Mouse (Mus musculus): Measurements from ENCODE around the gene Hist2h2be. TPM values are rescaled to one million over a fixed set of nuclear protein-coding genes. Genes with fewer than 3 reads are reported as not detected.
"Not testable (repeated sequence)": the region's sequence is repeated elsewhere in the genome, so short reads cannot be mapped to it uniquely, and the experiment has no call there.

Hist2h2be gene
- polyA plus RNA-seq, 1 experiment from 2014 or later, result 11.5 TPM

- peak; percentile 98 for DNase-seq (ENCODE audit: low spot score)
- H3K4me3 ChIP-seq (ENCODE audit: low read depth, low read length), result peak within 1 kb of the TSS; percentile 55
- peak within 1 kb of the TSS; percentile 80 for H3K9ac ChIP-seq (replicated peaks; ENCODE audit: low read length)
- no peaks in the 10 kb centered on the region for H3K27me3 ChIP-seq (ENCODE audit: control insufficient read depth, insufficient read depth, low read length)
- no peaks in the 10 kb centered on the region for H3K9me3 ChIP-seq (replicated peaks; ENCODE audit: control insufficient read depth, low read length)
- H3K4me2 ChIP-seq (ENCODE audit: low read depth, low read length), result peak within 1 kb of the TSS; percentile 89
- peak; percentile 84 for ATAC-seq (replicated peaks; ENCODE audit: insufficient number of reproducible peaks, low FRiP score, low TSS enrichment, low read depth)
- H3K27ac ChIP-seq (replicated peaks; ENCODE audit: low read depth, low read length), result peak within 1 kb of the TSS; percentile 98
- 1% methylated on average over 40 of the region's 40 CpGs for WGBS
- H3K36me3 ChIP-seq (replicated peaks; ENCODE audit: control insufficient read depth, insufficient read depth, low read depth, low read length), result no peaks in the 10 kb centered on the region
- no peaks in the 10 kb centered on the region; the same call in 1 of the 2 replicates for H3K4me1 ChIP-seq (ENCODE audit: control insufficient read depth, insufficient read depth, low read length)
Measured at GRCm38 (mm10) chr3:96262979-96263550, 42.1 kb downstream of the Hist2h2be start, which contains the start of gene Hist2h4. Gene Hist2h4, minus strand, starts transcription at chr3:96263311.

GRCm38 (mm10) chr3:96263558-96264403, 42.9 kb downstream of the Hist2h2be start:
- Histone ChIP-seq H3K27me3 (ENCODE audit: control insufficient read depth, insufficient read depth, low read length) (no peaks in the 10 kb centered on the region), H3K4me3 (ENCODE audit: low read depth, low read length) (peak overlapping the region; percentile 55), H3K36me3 (replicated peaks; ENCODE audit: control insufficient read depth, insufficient read depth, low read depth, low read length) (no peaks in the 10 kb centered on the region), H3K9me3 (replicated peaks; ENCODE audit: control insufficient read depth, low read length) (no peaks in the 10 kb centered on the region), H3K4me2 (ENCODE audit: low read depth, low read length) (peak overlapping the region; percentile 58), H3K27ac (replicated peaks; ENCODE audit: low read depth, low read length) (peak overlapping the region; percentile 98), H3K4me1 (ENCODE audit: control insufficient read depth, insufficient read depth, low read length) (no peaks in the 10 kb centered on the region; the same call in 1 of the 2 replicates), H3K9ac (replicated peaks; ENCODE audit: low read length) (peak overlapping the region; percentile 75)
- DNase-seq (ENCODE audit: low spot score) (peak; percentile 65), ATAC-seq (replicated peaks; ENCODE audit: insufficient number of reproducible peaks, low FRiP score, low TSS enrichment, low read depth) (no peak)
- 8% methylated on average over 27 of the region's 27 CpGs for WGBS

GRCm38 (mm10) chr3:96264404-96264949, 43.6 kb downstream of the Hist2h2be start:
- Histone ChIP-seq H3K4me3 (ENCODE audit: low read depth, low read length) (no peak overlapping the region), H3K36me3 (replicated peaks; ENCODE audit: control insufficient read depth, insufficient read depth, low read depth, low read length) (no peaks in the 10 kb centered on the region), H3K9me3 (replicated peaks; ENCODE audit: control insufficient read depth, low read length) (no peaks in the 10 kb centered on the region), H3K4me1 (ENCODE audit: control insufficient read depth, insufficient read depth, low read length) (no peaks in the 10 kb centered on the region; the same call in 1 of the 2 replicates), H3K27me3 (ENCODE audit: control insufficient read depth, insufficient read depth, low read length) (no peaks in the 10 kb centered on the region), H3K27ac (replicated peaks; ENCODE audit: low read depth, low read length) (peak overlapping the region; percentile 98), H3K9ac (replicated peaks; ENCODE audit: low read length) (peak overlapping the region; percentile 75), H3K4me2 (ENCODE audit: low read depth, low read length) (peak overlapping the region; percentile 58)
- 80% methylated on average over 7 of the region's 7 CpGs for WGBS
- no peak for DNase-seq (ENCODE audit: low spot score)
- ATAC-seq (replicated peaks; ENCODE audit: insufficient number of reproducible peaks, low FRiP score, low TSS enrichment, low read depth), result no peak

- Histone ChIP-seq H3K27ac (replicated peaks; ENCODE audit: low read depth, low read length) (no peak overlapping the region), H3K36me3 (replicated peaks; ENCODE audit: control insufficient read depth, insufficient read depth, low read depth, low read length) (no peaks in the 10 kb centered on the region)
- no peak for DNase-seq (ENCODE audit: low spot score)
Measured at GRCm38 (mm10) chr3:96266132-96266710, 45.3 kb downstream of the Hist2h2be start.

GRCm38 (mm10) chr3:96267541-96267940, 46.6 kb downstream of the Hist2h2be start:
- Histone ChIP-seq H3K9ac (replicated peaks; ENCODE audit: low read length) (0 out of 2 replicates have a peak overlapping the region, but pooled peaks have one; percentile 26), H3K4me1 (ENCODE audit: control insufficient read depth, insufficient read depth, low read length) (no peaks in the 10 kb centered on the region; the same call in 1 of the 2 replicates), H3K36me3 (replicated peaks; ENCODE audit: control insufficient read depth, insufficient read depth, low read depth, low read length) (no peaks in the 10 kb centered on the region), H3K4me2 (ENCODE audit: low read depth, low read length) (no peak overlapping the region), H3K27ac (replicated peaks; ENCODE audit: low read depth, low read length) (peak overlapping the region; percentile 75), H3K4me3 (ENCODE audit: low read depth, low read length) (no peak overlapping the region), H3K27me3 (ENCODE audit: control insufficient read depth, insufficient read depth, low read length) (no peaks in the 10 kb centered on the region), H3K9me3 (replicated peaks; ENCODE audit: control insufficient read depth, low read length) (no peaks in the 10 kb centered on the region)
- DNase-seq (ENCODE audit: low spot score) (no peak), ATAC-seq (replicated peaks; ENCODE audit: insufficient number of reproducible peaks, low FRiP score, low TSS enrichment, low read depth) (no peak)
- 70% methylated on average over 4 of the region's 4 CpGs for WGBS

More at GRCm38 (mm10) chr3:96266132-96266710, 45.3 kb downstream of the Hist2h2be start:
- H3K4me1 ChIP-seq (ENCODE audit: control insufficient read depth, insufficient read depth, low read length), result no peaks in the 10 kb centered on the region; the same call in 1 of the 2 replicates
- H3K9ac ChIP-seq (replicated peaks; ENCODE audit: low read length), result no peak overlapping the region
- no peak overlapping the region for H3K4me2 ChIP-seq (ENCODE audit: low read depth, low read length)
- ATAC-seq (replicated peaks; ENCODE audit: insufficient number of reproducible peaks, low FRiP score, low TSS enrichment, low read depth), result no peak
- H3K4me3 ChIP-seq (ENCODE audit: low read depth, low read length), result no peak overlapping the region
- no peaks in the 10 kb centered on the region for H3K9me3 ChIP-seq (replicated peaks; ENCODE audit: control insufficient read depth, low read length)
- H3K27me3 ChIP-seq (ENCODE audit: control insufficient read depth, insufficient read depth, low read length), result no peaks in the 10 kb centered on the region
- 84% methylated on average over 8 of the region's 8 CpGs for WGBS

GRCm38 (mm10) chr3:96268051-96268775, 47.3 kb downstream of the Hist2h2be start, which contains the start of gene Hist2h3b:
Gene Hist2h3b, plus strand, starts transcription at chr3:96268654.
- H3K4me2 ChIP-seq (ENCODE audit: low read depth, low read length), result peak within 1 kb of the TSS; percentile 48
- ATAC-seq (replicated peaks; ENCODE audit: insufficient number of reproducible peaks, low FRiP score, low TSS enrichment, low read depth), result peak; percentile 58; the same call in 1 of the 2 replicates

GRCm38 (mm10) chr3:96268776-96269378, 48.0 kb downstream of the Hist2h2be start:
- Histone ChIP-seq H3K27ac (replicated peaks; ENCODE audit: low read depth, low read length) (peak overlapping the region; percentile 95), H3K4me3 (ENCODE audit: low read depth, low read length) (peak overlapping the region; percentile 47), H3K9ac (replicated peaks; ENCODE audit: low read length) (peak overlapping the region; percentile 75), H3K4me2 (ENCODE audit: low read depth, low read length) (peak overlapping the region; percentile 48)
- WGBS, result 0% methylated on average over 9 of the region's 44 CpGs
- not testable (repeated sequence) for H3K4me1 ChIP-seq (ENCODE audit: control insufficient read depth, insufficient read depth, low read length); DNase-seq (ENCODE audit: low spot score); H3K9me3 ChIP-seq (replicated peaks; ENCODE audit: control insufficient read depth, low read length); H3K27me3 ChIP-seq (ENCODE audit: control insufficient read depth, insufficient read depth, low read length); H3K36me3 ChIP-seq (replicated peaks; ENCODE audit: control insufficient read depth, insufficient read depth, low read depth, low read length)
- peak; percentile 35 for ATAC-seq (replicated peaks; ENCODE audit: insufficient number of reproducible peaks, low FRiP score, low TSS enrichment, low read depth)

More at GRCm38 (mm10) chr3:96268051-96268775, 47.3 kb downstream of the Hist2h2be start, which contains the start of gene Hist2h3b:
- Histone ChIP-seq H3K9me3 (replicated peaks; ENCODE audit: control insufficient read depth, low read length) (no peaks in the 10 kb centered on the region), H3K36me3 (replicated peaks; ENCODE audit: control insufficient read depth, insufficient read depth, low read depth, low read length) (no peaks in the 10 kb centered on the region), H3K9ac (replicated peaks; ENCODE audit: low read length) (peak within 1 kb of the TSS; percentile 75), H3K27me3 (ENCODE audit: control insufficient read depth, insufficient read depth, low read length) (no peaks in the 10 kb centered on the region), H3K27ac (replicated peaks; ENCODE audit: low read depth, low read length) (peak within 1 kb of the TSS; percentile 95), H3K4me3 (ENCODE audit: low read depth, low read length) (peak within 1 kb of the TSS; percentile 47), H3K4me1 (ENCODE audit: control insufficient read depth, insufficient read depth, low read length) (no peaks in the 10 kb centered on the region; the same call in 1 of the 2 replicates)
- peak; percentile 89 for DNase-seq (ENCODE audit: low spot score)
- 24% methylated on average over 29 of the region's 30 CpGs for WGBS

Data from embryonic facial prominence, embryonic 11.5 days (tissue).